Mouse (Mus musculus): ENCODE results near the gene 1190005I06Rik.

GRCm38 (mm10) chr8:120599504-120599903, 47.9 kb downstream of the 1190005I06Rik start:
- TF ChIP-seq CTCF (IDR thresholded peaks at IDR 0.05; ENCODE audit: insufficient read depth, low read depth, low read length) (0 out of 2 replicates have a peak, but pooled peaks have one; percentile 48), POLR2A (IDR thresholded peaks at IDR 0.05; ENCODE audit: insufficient read depth, low read depth, low read length) (no peak)

Data from olfactory bulb, adult 2 months (tissue).